Mouse (Mus musculus) CH12.LX (cell line): ENCODE results near the gene Mtfr2. TPM values are rescaled to one million over a fixed set of nuclear protein-coding genes. Genes with fewer than 3 reads are reported as not detected.

Source experiments
- DNase-seq: peaks from one replicate; pipeline ENCODE4 v3.0.0-alpha.2; 2013; ENCODE audit errors: extremely low read depth
- H3K27ac ChIP-seq: 2 replicates; pipeline ENCODE4 v1.5.1; 2012; ENCODE audit warnings: low read depth, mild to moderate bottlenecking, control low read depth, moderate library complexity; ENCODE audit not compliant: insufficient read depth
- H3K27me3 ChIP-seq: replicated peaks from 2 replicates; pipeline ENCODE3; 2012; ENCODE audit warnings: inconsistent platforms
- H3K36me3 ChIP-seq, 2 experiments: replicated peaks in 1 of 2; 2 replicates each; pipeline versions ENCODE3 to v1.6.1; 2012; ENCODE audit warnings: inconsistent platforms in 1 of 2, low read length in 1 of 2, mild to moderate bottlenecking in 1 of 2, mixed read lengths in 1 of 2, moderate library complexity in 1 of 2; ENCODE audit not compliant: control insufficient read depth in 1 of 2, insufficient read depth in 1 of 2
- H3K4me1 ChIP-seq, 2 experiments: 2 replicates each; pipeline ENCODE4 v1.6.1; 2012; ENCODE audit warnings: inconsistent platforms in 1 of 2, moderate library complexity in 1 of 2; ENCODE audit not compliant: insufficient read depth in 2 of 2, control insufficient read depth in 1 of 2
- H3K4me2 ChIP-seq: 2 replicates; pipeline ENCODE4 v1.6.1; 2012; ENCODE audit warnings: low read depth, mild to moderate bottlenecking, control low read depth; ENCODE audit not compliant: poor library complexity, insufficient read depth, severe bottlenecking
- H3K4me3 ChIP-seq, 3 experiments: fragments of 150-350 bp in 1 of 3; sonication (generic) in 1 of 3; replicated peaks in 1 of 3; 2 replicates each; pipeline versions ENCODE3 to v1.5.1; 2011 to 2012; ENCODE audit warnings: low read depth in 2 of 3, low read length in 2 of 3, mild to moderate bottlenecking in 2 of 3, moderate library complexity in 2 of 3, control low read depth in 1 of 3, improper control_type of control experiment in 1 of 3, inconsistent platforms in 1 of 3, mixed read lengths in 1 of 3; ENCODE audit not compliant: poor library complexity in 1 of 3
- H3K79me2 ChIP-seq: replicated peaks from 2 replicates; pipeline ENCODE4 v1.6.1; 2012; ENCODE audit warnings: mild to moderate bottlenecking, moderate library complexity; ENCODE audit not compliant: control insufficient read depth, poor library complexity, insufficient read depth, severe bottlenecking; ENCODE audit errors: extremely low read depth
- H3K9ac ChIP-seq: 2 replicates; pipeline ENCODE4 v1.6.1; 2012; ENCODE audit warnings: low read depth, mild to moderate bottlenecking, control low read depth, moderate library complexity; ENCODE audit not compliant: insufficient read depth
- H3K9me3 ChIP-seq: replicated peaks from 2 replicates; pipeline ENCODE3; 2012; ENCODE audit warnings: low read length, inconsistent platforms, mixed read lengths
- CHD1 ChIP-seq: IDR thresholded peaks from 2 replicates; pipeline ENCODE4 v1.6.1; 2012; ENCODE audit warnings: low read depth, low read length, improper control_type of control experiment, inconsistent platforms
- CHD2 ChIP-seq: IDR thresholded peaks from 2 replicates; pipeline ENCODE4 v1.6.1; 2011; ENCODE audit warnings: low read length, improper control_type of control experiment
- CTCF ChIP-seq, 2 experiments: IDR thresholded peaks in 1 of 2; conservative IDR thresholded peaks in 1 of 2; 2 replicates each; pipeline ENCODE4 v1.5.1; 2011 to 2012; ENCODE audit warnings: low read depth in 2 of 2, low read length in 2 of 2, improper control_type of control experiment in 1 of 2, inconsistent platforms in 1 of 2, mild to moderate bottlenecking in 1 of 2, moderate library complexity in 1 of 2
- EP300 ChIP-seq: IDR thresholded peaks from 2 replicates; pipeline ENCODE4 v1.6.1; 2011; ENCODE audit warnings: low read length, improper control_type of control experiment
- MAZ ChIP-seq: IDR thresholded peaks from 2 replicates; pipeline ENCODE4 v1.6.1; 2012; ENCODE audit warnings: low read depth, mild to moderate bottlenecking, inconsistent platforms, low read length, improper control_type of control experiment, moderate library complexity
- MXI1 ChIP-seq: IDR thresholded peaks from 2 replicates; pipeline ENCODE4 v1.6.1; 2011; ENCODE audit warnings: mild to moderate bottlenecking, low read depth, low read length, improper control_type of control experiment
- MYC ChIP-seq: IDR thresholded peaks from 2 replicates; pipeline ENCODE4 v1.6.1; 2011; ENCODE audit warnings: low read depth, mild to moderate bottlenecking, improper control_type of control experiment, low read length
- ZKSCAN1 ChIP-seq: IDR thresholded peaks from 2 replicates; pipeline ENCODE4 v1.6.1; 2012; ENCODE audit warnings: low read depth, inconsistent platforms, low read length, improper control_type of control experiment, borderline replicate concordance
- ZNF384 ChIP-seq: IDR thresholded peaks from 2 replicates; pipeline ENCODE4 v1.6.1; 2012; ENCODE audit warnings: low read depth, low read length, improper control_type of control experiment, inconsistent platforms
- dilution Hi-C: fragments of 300-500 bp; cut with MboI; formaldehyde crosslinking; loops from 2 replicates; pipeline ENCODE4 v1.14.3; 2020; ENCODE audit warnings: low sequenced_read_pairs; ENCODE audit not compliant: extremely low pct_unique_long_range_greater_than_20kb, extremely low pct_ligation_motif_present
- in situ Hi-C: fragments of 300-500 bp; cut with MboI; formaldehyde crosslinking; loops from 3 replicates; pipeline ENCODE4 v1.14.3; 2019; ENCODE audit warnings: low sequenced_read_pairs, low pct_ligation_motif_present, low pct_unique_long_range_greater_than_20kb, mixed read lengths
- polyA plus RNA-seq: library from polyadenylated mRNA; unstranded; fragments of >175 nt; gene quantifications from 2 replicates; pipeline ENCODE4 v1.2.1, GENCODE M21; 2012; ENCODE audit warnings: low read depth; ENCODE audit not compliant: insufficient read length
- total RNA-seq, 2 experiments: library from RNA; depleted of rRNA; stranded (reverse); fragments of 300-350 nt in 1 of 2; fragments of >200 nt in 1 of 2; gene quantifications; 2 replicates each; pipeline ENCODE4 v1.2.3; 2012 to 2014

Mtfr2 gene
- total and polyA plus RNA-seq, 3 experiments = 3.8 to 16.9 (median 4.0) TPM

GRCm38 (mm10) chr10:20313941-20314340, 33.6 kb upstream of the Mtfr2 start:
- Histone ChIP-seq H3K4me3 (peak overlapping the region; percentile 39 to 87 (median 74)), H3K4me1 (peaks cover 2 to 35% of the 10 kb centered on the region in 2 experiments; a peak in 2 of 4 replicates), H3K27ac (no peak overlapping the region), H3K9ac (peak overlapping the region; percentile 90; the same call in 1 of the 2 replicates), H3K4me2 (peak overlapping the region; percentile 94), H3K9me3 (no peaks in the 10 kb centered on the region), H3K79me2 (peaks cover 54% of the 10 kb centered on the region), H3K27me3 (no peaks in the 10 kb centered on the region), H3K36me3 (peaks cover 5 to 23% of the 10 kb centered on the region in 2 experiments)
- DNase-seq = no peak
- dilution Hi-C loops = no loop called here
- in situ Hi-C loops = no loop called here
- TF ChIP-seq CHD1 (peak; percentile 34; the same call in 1 of the 2 replicates), EP300 (no peak)

GRCm38 (mm10) chr10:20314797-20315196, 32.8 kb upstream of the Mtfr2 start:
- peak overlapping the region; percentile 63; the same call in 1 of the 2 replicates for H3K4me2 ChIP-seq
- peak; percentile 34 for DNase-seq
- H3K4me1 ChIP-seq = peaks cover 2 to 36% of the 10 kb centered on the region in 2 experiments; a peak in 2 of 4 replicates
- no peaks in the 10 kb centered on the region for H3K9me3 ChIP-seq
- H3K27me3 ChIP-seq = no peaks in the 10 kb centered on the region
- H3K79me2 ChIP-seq = peaks cover 61% of the 10 kb centered on the region
- in situ Hi-C loops (no loop called here), dilution Hi-C loops (no loop called here)
- H3K27ac ChIP-seq = no peak overlapping the region
- peak; percentile 74 for TF ChIP-seq ZNF384
- TF ChIP-seq MAZ = no peak
- TF ChIP-seq CTCF (conservative IDR thresholded peaks at IDR 0.05 in 1 of 2, IDR thresholded peaks at IDR 0.05 in 1 of 2; ENCODE audit: low read depth in 2 of 2, low read length in 2 of 2) = peak in 1 of 2 experiments; percentile 58; a peak in 2 of 4 replicates
- TF ChIP-seq MYC = peak; percentile 45; the same call in 1 of the 2 replicates
- TF ChIP-seq MXI1 = peak; percentile 43; the same call in 1 of the 2 replicates
- TF ChIP-seq, all 38 proteins: peak for 4
- Histone ChIP-seq H3K9ac (no peak overlapping the region), H3K4me3 (peak overlapping the region in 1 of 3 experiments; percentile 87), H3K36me3 (peaks cover 7 to 29% of the 10 kb centered on the region in 2 experiments)

- dilution Hi-C loops = no loop called here
- Histone ChIP-seq H3K4me2 (peak overlapping the region; percentile 30), H3K9ac (no peak overlapping the region), H3K36me3 (peaks cover 9 to 50% of the 10 kb centered on the region in 2 experiments), H3K4me1 (peaks cover 0 to 26% of the 10 kb centered on the region in 2 experiments; a peak in 1 of 4 replicates), H3K27me3 (no peaks in the 10 kb centered on the region), H3K79me2 (peaks cover 76% of the 10 kb centered on the region), H3K27ac (no peak overlapping the region), H3K4me3 (no peak overlapping the region)
- no peak for DNase-seq
- peak; percentile 20; the same call in 1 of the 2 replicates for TF ChIP-seq CHD2
- no peak for TF ChIP-seq ZKSCAN1
- TF ChIP-seq, all 38 proteins: peak for 1
- in situ Hi-C loops = no loop called here
- no peaks in the 10 kb centered on the region for H3K9me3 ChIP-seq
Observed at GRCm38 (mm10) chr10:20317466-20317865, 30.1 kb upstream of the Mtfr2 start.
